Mouse (Mus musculus) ES-Bruce4 (cell line): ENCODE data around the gene Prkd2.

Experiments used
- CTCF ChIP-seq: IDR thresholded peaks from one replicate; pipeline ENCODE4 v1.8.1; 2011; ENCODE audit warnings: low read depth, low read length
- POLR2A ChIP-seq: IDR thresholded peaks from one replicate; pipeline ENCODE4 v1.8.1; 2011; ENCODE audit warnings: low read length; ENCODE audit not compliant: insufficient read depth

GRCm38 (mm10) chr7:16918014-16918413 lies 75.3 kb downstream of the Prkd2 start:
- no peak for TF ChIP-seq CTCF
- TF ChIP-seq POLR2A, result no peak
